Mouse (Mus musculus) liver, embryonic 15.5 days (tissue): Measurements from ENCODE around the gene Pgbd1. TPM values are rescaled to one million over a fixed set of nuclear protein-coding genes. Genes with fewer than 3 reads are reported as not detected.

Experiments
- ATAC-seq: fragments of 200-750 bp; cut with Nextera tagmentation; 2 replicates; pipeline ENCODE4 v1.8.0; 2017; ENCODE audit warnings: moderate number of reproducible peaks, mild to moderate bottlenecking, moderate library complexity; ENCODE audit not compliant: insufficient read depth
- H3K27ac ChIP-seq: fragments of 300-500 bp; sonication (generic); replicated peaks from 2 replicates; pipeline ENCODE4 v1.5.1; 2015; ENCODE audit warnings: mild to moderate bottlenecking, inconsistent platforms
- H3K27me3 ChIP-seq: fragments of 300-500 bp; sonication (generic); 2 replicates; pipeline ENCODE4 v1.6.1; 2015; ENCODE audit warnings: mild to moderate bottlenecking, inconsistent platforms
- H3K36me3 ChIP-seq: fragments of 300-500 bp; sonication (generic); replicated peaks from 2 replicates; pipeline ENCODE4 v1.6.1; 2015; ENCODE audit warnings: moderate library complexity, mild to moderate bottlenecking, inconsistent platforms
- H3K4me1 ChIP-seq: fragments of 300-500 bp; sonication (generic); replicated peaks from 2 replicates; pipeline ENCODE4 v1.6.1; 2015; ENCODE audit warnings: inconsistent platforms
- H3K4me2 ChIP-seq: fragments of 300-500 bp; sonication (generic); 2 replicates; pipeline ENCODE4 v1.6.1; 2015; ENCODE audit warnings: moderate library complexity, mild to moderate bottlenecking, inconsistent platforms
- H3K4me3 ChIP-seq: fragments of 300-500 bp; sonication (generic); replicated peaks from 2 replicates; pipeline ENCODE4 v1.5.1; 2015; ENCODE audit warnings: mild to moderate bottlenecking, inconsistent platforms
- H3K9ac ChIP-seq: fragments of 300-500 bp; sonication (generic); 2 replicates; pipeline ENCODE4 v1.6.1; 2015; ENCODE audit warnings: moderate library complexity, mild to moderate bottlenecking, inconsistent platforms
- H3K9me3 ChIP-seq: fragments of 300-500 bp; sonication (generic); replicated peaks from 2 replicates; pipeline ENCODE4 v1.6.1; 2016; ENCODE audit warnings: inconsistent platforms
- WGBS: fragments of 180-500 bp; shearing (Covaris S2); methylation state at CpG from one replicate; pipeline ENCODE4 v1.1.7; 2015; ENCODE audit warnings: mixed read lengths; ENCODE audit not compliant: insufficient replicate concordance; 5-methylcytosine and 5-hydroxymethylcytosine counted together
- polyA plus RNA-seq: library from polyadenylated mRNA; unstranded; fragments of >200 nt; fragmentation: Nextera tagmentation; extraction: Ambion mirVana; gene quantifications from 2 replicates; pipeline ENCODE4 v1.2.1, GENCODE M21; 2015

The Pgbd1 gene
- polyA plus RNA-seq, 1 experiment from 2014 or later: 1.2 TPM

- H3K4me2 ChIP-seq: peak within 1 kb of the TSS; percentile 69
- H3K36me3 ChIP-seq: 0 out of 2 replicates have a peak, but pooled peaks cover 2% of the 10 kb centered on the region
- H3K9me3 ChIP-seq: no peaks in the 10 kb centered on the region
- H3K9ac ChIP-seq: peak within 1 kb of the TSS; percentile 58
- peak within 1 kb of the TSS; percentile 79 for H3K27ac ChIP-seq
- under 1% methylated on average over 23 of the region's 23 CpGs for WGBS
- peak within 1 kb of the TSS; percentile 73 for H3K4me3 ChIP-seq
- H3K4me1 ChIP-seq: peaks cover 22% of the 10 kb centered on the region
- peak; percentile 69 for ATAC-seq
- peaks cover 17% of the 10 kb centered on the region for H3K27me3 ChIP-seq
These were observed 12.6 kb upstream of the Pgbd1 start, which contains the start of gene Zscan26 for GRCm38 (mm10) chr13:21453449-21453848. Gene Zscan26 (minus strand): TSS chr13:21453730.

GRCm38 (mm10) chr13:21453042-21453441 lies 12.2 kb upstream of the Pgbd1 start:
- H3K4me3 ChIP-seq: peak overlapping the region; percentile 73
- peak overlapping the region; percentile 58 for H3K9ac ChIP-seq
- H3K4me2 ChIP-seq: peak overlapping the region; percentile 69
- peak overlapping the region; percentile 79 for H3K27ac ChIP-seq
- H3K27me3 ChIP-seq: peaks cover 17% of the 10 kb centered on the region
- ATAC-seq: no peak
- no peaks in the 10 kb centered on the region for H3K9me3 ChIP-seq
- WGBS: 3% methylated on average over 13 of the region's 13 CpGs
- H3K4me1 ChIP-seq: peaks cover 24% of the 10 kb centered on the region
- peaks cover 6% of the 10 kb centered on the region for H3K36me3 ChIP-seq

- WGBS: 64% methylated on average over 16 of the region's 16 CpGs
- H3K4me3 ChIP-seq: no peak overlapping the region
- ATAC-seq: 0 out of 2 replicates have a peak, but pooled peaks have one; percentile 22
- H3K9me3 ChIP-seq: no peaks in the 10 kb centered on the region
- peak overlapping the region; percentile 13; the same call in 1 of the 2 replicates for H3K4me2 ChIP-seq
- H3K36me3 ChIP-seq: peaks cover 40% of the 10 kb centered on the region
- no peaks in the 10 kb centered on the region for H3K27me3 ChIP-seq
- peak overlapping the region; percentile 38; the same call in 1 of the 2 replicates for H3K27ac ChIP-seq
- no peak overlapping the region for H3K9ac ChIP-seq
- peaks cover 23% of the 10 kb centered on the region for H3K4me1 ChIP-seq
These were observed 7.2 kb upstream of the Pgbd1 start for GRCm38 (mm10) chr13:21447856-21448614.

- H3K4me2 ChIP-seq: no peak overlapping the region
- H3K4me1 ChIP-seq: peaks cover 17% of the 10 kb centered on the region
- no peak overlapping the region for H3K4me3 ChIP-seq
- no peaks in the 10 kb centered on the region for H3K9me3 ChIP-seq
- no peak overlapping the region for H3K9ac ChIP-seq
- WGBS: 77% methylated on average over 9 of the region's 9 CpGs
- no peaks in the 10 kb centered on the region for H3K27me3 ChIP-seq
- H3K36me3 ChIP-seq: peaks cover 40% of the 10 kb centered on the region
- no peak overlapping the region for H3K27ac ChIP-seq
- ATAC-seq: no peak
These were observed 5.9 kb upstream of the Pgbd1 start for GRCm38 (mm10) chr13:21446796-21447195.

- Histone ChIP-seq H3K4me2 (peak overlapping the region; percentile 83), H3K27me3 (no peaks in the 10 kb centered on the region), H3K4me1 (peaks cover 20% of the 10 kb centered on the region), H3K36me3 (peaks cover 24% of the 10 kb centered on the region), H3K9me3 (no peaks in the 10 kb centered on the region), H3K9ac (peak overlapping the region; percentile 73), H3K27ac (peak overlapping the region; percentile 82), H3K4me3 (peak overlapping the region; percentile 70)
- no peak for ATAC-seq
- 15% methylated on average over 10 of the region's 10 CpGs for WGBS
These were observed 332 bp upstream of the Pgbd1 start for GRCm38 (mm10) chr13:21441207-21441572.

GRCm38 (mm10) chr13:21435476-21435875 lies 5.4 kb downstream of the Pgbd1 start:
- WGBS: 77% methylated on average over 4 of the region's 4 CpGs
- H3K4me2 ChIP-seq: no peak overlapping the region

GRCm38 (mm10) chr13:21427631-21428030 lies 13.2 kb downstream of the Pgbd1 start:
- H3K4me3 ChIP-seq: no peak overlapping the region
- peaks cover 23% of the 10 kb centered on the region for H3K4me1 ChIP-seq
- WGBS: 85% methylated on average over 1 of the region's 1 CpGs
- H3K36me3 ChIP-seq: no peaks in the 10 kb centered on the region
- ATAC-seq: no peak
- no peak overlapping the region for H3K9ac ChIP-seq
- no peak overlapping the region for H3K4me2 ChIP-seq
- no peaks in the 10 kb centered on the region for H3K27me3 ChIP-seq
- no peak overlapping the region for H3K27ac ChIP-seq
- H3K9me3 ChIP-seq: no peaks in the 10 kb centered on the region

More at GRCm38 (mm10) chr13:21435476-21435875, 5.4 kb downstream of the Pgbd1 start:
- no peak overlapping the region for H3K4me3 ChIP-seq
- no peak overlapping the region for H3K9ac ChIP-seq
- ATAC-seq: no peak
- no peaks in the 10 kb centered on the region for H3K9me3 ChIP-seq
- H3K36me3 ChIP-seq: no peaks in the 10 kb centered on the region
- no peak overlapping the region for H3K27ac ChIP-seq
- H3K4me1 ChIP-seq: peaks cover 9% of the 10 kb centered on the region
- H3K27me3 ChIP-seq: no peaks in the 10 kb centered on the region

- 51% methylated on average over 5 of the region's 5 CpGs for WGBS
- Histone ChIP-seq H3K9me3 (no peaks in the 10 kb centered on the region), H3K27ac (peak overlapping the region; percentile 0; the same call in 1 of the 2 replicates), H3K4me3 (no peak overlapping the region), H3K36me3 (no peaks in the 10 kb centered on the region), H3K4me1 (peaks cover 49% of the 10 kb centered on the region), H3K4me2 (no peak overlapping the region), H3K27me3 (no peaks in the 10 kb centered on the region), H3K9ac (no peak overlapping the region)
- ATAC-seq: no peak
These were observed 17.6 kb downstream of the Pgbd1 start for GRCm38 (mm10) chr13:21423301-21423700.

- ATAC-seq: peak; percentile 90
These were observed 22.0 kb downstream of the Pgbd1 start for GRCm38 (mm10) chr13:21418865-21419264.

GRCm38 (mm10) chr13:21417298-21418010 lies 23.4 kb downstream of the Pgbd1 start:
- H3K4me3 ChIP-seq: no peak overlapping the region
- no peaks in the 10 kb centered on the region for H3K9me3 ChIP-seq
- peaks cover 78% of the 10 kb centered on the region for H3K4me1 ChIP-seq
- no peaks in the 10 kb centered on the region for H3K36me3 ChIP-seq
- H3K27me3 ChIP-seq: no peaks in the 10 kb centered on the region
- 77% methylated on average over 6 of the region's 6 CpGs for WGBS
- no peak overlapping the region for H3K4me2 ChIP-seq
- no peak for ATAC-seq
- peak overlapping the region; percentile 65 for H3K27ac ChIP-seq
- H3K9ac ChIP-seq: no peak overlapping the region

More at GRCm38 (mm10) chr13:21418865-21419264, 22.0 kb downstream of the Pgbd1 start:
- WGBS: 18% methylated on average over 6 of the region's 6 CpGs
- Histone ChIP-seq H3K36me3 (no peaks in the 10 kb centered on the region), H3K4me2 (peak overlapping the region; percentile 56), H3K4me3 (no peak overlapping the region; the same call in 1 of the 2 replicates), H3K9ac (peak overlapping the region; percentile 45), H3K27ac (peak overlapping the region; percentile 92), H3K27me3 (no peaks in the 10 kb centered on the region), H3K4me1 (peaks cover 78% of the 10 kb centered on the region), H3K9me3 (no peaks in the 10 kb centered on the region)

GRCm38 (mm10) chr13:21415750-21416149 lies 25.1 kb downstream of the Pgbd1 start:
- peak overlapping the region; percentile 63 for H3K4me2 ChIP-seq
- H3K9me3 ChIP-seq: no peaks in the 10 kb centered on the region
- 67% methylated on average over 2 of the region's 2 CpGs for WGBS
- peak overlapping the region; percentile 95 for H3K27ac ChIP-seq
- peaks cover 79% of the 10 kb centered on the region for H3K4me1 ChIP-seq
- H3K27me3 ChIP-seq: no peaks in the 10 kb centered on the region
- H3K9ac ChIP-seq: peak overlapping the region; percentile 47; the same call in 1 of the 2 replicates
- no peaks in the 10 kb centered on the region for H3K36me3 ChIP-seq
- ATAC-seq: no peak
- H3K4me3 ChIP-seq: no peak overlapping the region
